Mouse (Mus musculus) stomach, postnatal 0 days (tissue): ENCODE measurements around the gene Dlx4.

ENCODE experiments used
- CTCF ChIP-seq: IDR thresholded peaks from 2 replicates; pipeline ENCODE4 v1.5.1; 2016; ENCODE audit warnings: antibody characterized with exemption, low read depth, mild to moderate bottlenecking, moderate library complexity
- EP300 ChIP-seq: optimal IDR thresholded peaks from 2 replicates; pipeline ENCODE3; 2016; ENCODE audit warnings: antibody characterized with exemption

DNA sequence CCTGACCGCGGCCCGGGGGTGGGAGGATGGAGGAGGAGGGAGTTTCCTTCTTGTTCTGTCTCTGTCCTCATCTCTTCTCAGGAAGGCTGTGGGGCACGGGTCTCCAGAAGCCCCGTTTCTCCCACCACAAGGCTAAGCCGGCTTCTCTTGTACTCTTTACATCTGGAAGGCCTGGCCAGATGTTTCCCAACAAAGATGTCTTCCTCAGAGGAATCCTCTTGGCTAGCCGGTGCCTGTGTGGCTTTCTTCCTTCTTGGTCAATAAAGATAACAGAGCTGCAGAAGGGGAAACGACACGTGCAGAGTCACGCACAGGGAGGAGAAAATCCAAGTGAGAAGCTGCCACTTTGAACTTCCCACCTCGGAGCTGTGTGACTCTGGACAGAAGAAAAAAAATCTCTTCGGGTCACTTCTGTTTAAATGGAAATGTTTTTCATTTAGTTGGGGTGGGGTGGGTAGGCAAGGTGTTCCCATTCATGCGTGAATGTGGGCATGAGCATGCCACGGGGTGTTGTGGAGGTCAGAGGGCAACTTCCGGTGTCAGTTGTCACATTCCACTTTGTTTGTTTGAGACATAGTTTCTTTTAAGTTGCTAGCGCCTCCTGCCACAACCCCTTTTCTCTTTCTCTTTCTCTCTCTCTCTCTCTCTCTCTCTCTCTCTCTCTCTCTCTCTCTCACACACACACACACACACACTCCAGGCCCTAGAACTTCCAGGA, 44.8 kb downstream of the Dlx4 start:
- no peak for TF ChIP-seq CTCF
- TF ChIP-seq EP300, result no peak
